Mouse (Mus musculus): ENCODE results near the gene Sh2b3. TPM values are rescaled to one million over a fixed set of nuclear protein-coding genes. Genes with fewer than 3 reads are reported as not detected.
A peak's percentile ranks its signal among the peaks of the same experiment; 100 is the strongest.

Gene Sh2b3
- polyA plus RNA-seq, 1 experiment from 2014 or later = 6.1 TPM

GRCm38 (mm10) chr5:121832376-121833155, 4.9 kb downstream of the Sh2b3 start:
- peaks cover 14% of the 10 kb centered on the region for H3K36me3 ChIP-seq (ENCODE audit: control insufficient read depth, insufficient read depth)
- ATAC-seq (ENCODE audit: low read depth) = no peak
- 65% methylated on average over 6 of the region's 6 CpGs for WGBS (ENCODE audit: insufficient replicate concordance)
- no peaks in the 10 kb centered on the region for H3K9me3 ChIP-seq (replicated peaks; ENCODE audit: control insufficient read depth, low read length)
- H3K4me3 ChIP-seq (ENCODE audit: low read depth, low read length) = no peak overlapping the region
- peaks cover 47% of the 10 kb centered on the region for H3K4me1 ChIP-seq (ENCODE audit: control insufficient read depth, low read depth, low read length)
- H3K4me2 ChIP-seq (ENCODE audit: low read depth, low read length) = 0 out of 2 replicates have a peak overlapping the region, but pooled peaks have one; percentile 21
- no peak overlapping the region for H3K27ac ChIP-seq (ENCODE audit: low read length)
- no peak overlapping the region for H3K9ac ChIP-seq (ENCODE audit: low read depth, low read length)
- H3K27me3 ChIP-seq (ENCODE audit: control insufficient read depth, insufficient read depth, low read depth, low read length) = 0 out of 2 replicates have a peak, but pooled peaks cover 2% of the 10 kb centered on the region

- WGBS (ENCODE audit: insufficient replicate concordance) = 76% methylated on average over 6 of the region's 6 CpGs
- Histone ChIP-seq H3K9ac (ENCODE audit: low read depth, low read length) (no peak overlapping the region), H3K4me2 (ENCODE audit: low read depth, low read length) (no peak overlapping the region), H3K4me1 (ENCODE audit: control insufficient read depth, low read depth, low read length) (peaks cover 35% of the 10 kb centered on the region), H3K9me3 (replicated peaks; ENCODE audit: control insufficient read depth, low read length) (no peaks in the 10 kb centered on the region), H3K4me3 (ENCODE audit: low read depth, low read length) (no peak overlapping the region), H3K27ac (ENCODE audit: low read length) (no peak overlapping the region), H3K36me3 (ENCODE audit: control insufficient read depth, insufficient read depth) (peaks cover 19% of the 10 kb centered on the region), H3K27me3 (ENCODE audit: control insufficient read depth, insufficient read depth, low read depth, low read length) (no peaks in the 10 kb centered on the region)
- ATAC-seq (ENCODE audit: low read depth) = no peak
Observed at GRCm38 (mm10) chr5:121831002-121831601, 6.3 kb downstream of the Sh2b3 start.

GRCm38 (mm10) chr5:121828491-121829432, 8.7 kb downstream of the Sh2b3 start:
- no peak overlapping the region for H3K4me3 ChIP-seq (ENCODE audit: low read depth, low read length)
- no peak for ATAC-seq (ENCODE audit: low read depth)
- H3K36me3 ChIP-seq (ENCODE audit: control insufficient read depth, insufficient read depth) = peaks cover 19% of the 10 kb centered on the region
- H3K9me3 ChIP-seq (replicated peaks; ENCODE audit: control insufficient read depth, low read length) = no peaks in the 10 kb centered on the region
- 77% methylated on average over 79 of the region's 82 CpGs for WGBS (ENCODE audit: insufficient replicate concordance)
- no peak overlapping the region for H3K27ac ChIP-seq (ENCODE audit: low read length)
- no peaks in the 10 kb centered on the region for H3K27me3 ChIP-seq (ENCODE audit: control insufficient read depth, insufficient read depth, low read depth, low read length)
- H3K4me2 ChIP-seq (ENCODE audit: low read depth, low read length) = no peak overlapping the region
- peaks cover 18% of the 10 kb centered on the region for H3K4me1 ChIP-seq (ENCODE audit: control insufficient read depth, low read depth, low read length)
- no peak overlapping the region for H3K9ac ChIP-seq (ENCODE audit: low read depth, low read length)

GRCm38 (mm10) chr5:121827876-121828275, 9.6 kb downstream of the Sh2b3 start:
- Histone ChIP-seq H3K36me3 (ENCODE audit: control insufficient read depth, insufficient read depth) (peaks cover 19% of the 10 kb centered on the region), H3K4me1 (ENCODE audit: control insufficient read depth, low read depth, low read length) (peaks cover 14% of the 10 kb centered on the region), H3K9me3 (replicated peaks; ENCODE audit: control insufficient read depth, low read length) (no peaks in the 10 kb centered on the region), H3K27ac (ENCODE audit: low read length) (no peak overlapping the region), H3K27me3 (ENCODE audit: control insufficient read depth, insufficient read depth, low read depth, low read length) (no peaks in the 10 kb centered on the region), H3K9ac (ENCODE audit: low read depth, low read length) (no peak overlapping the region), H3K4me2 (ENCODE audit: low read depth, low read length) (no peak overlapping the region), H3K4me3 (ENCODE audit: low read depth, low read length) (no peak overlapping the region)
- 74% methylated on average over 4 of the region's 4 CpGs for WGBS (ENCODE audit: insufficient replicate concordance)
- ATAC-seq (ENCODE audit: low read depth) = no peak

- Histone ChIP-seq H3K9me3 (replicated peaks; ENCODE audit: control insufficient read depth, low read length) (no peaks in the 10 kb centered on the region), H3K4me1 (ENCODE audit: control insufficient read depth, low read depth, low read length) (peaks cover 11% of the 10 kb centered on the region), H3K27me3 (ENCODE audit: control insufficient read depth, insufficient read depth, low read depth, low read length) (no peaks in the 10 kb centered on the region), H3K36me3 (ENCODE audit: control insufficient read depth, insufficient read depth) (peaks cover 19% of the 10 kb centered on the region), H3K9ac (ENCODE audit: low read depth, low read length) (no peak overlapping the region), H3K27ac (ENCODE audit: low read length) (no peak overlapping the region), H3K4me2 (ENCODE audit: low read depth, low read length) (no peak overlapping the region), H3K4me3 (ENCODE audit: low read depth, low read length) (no peak overlapping the region)
- 65% methylated on average over 3 of the region's 3 CpGs for WGBS (ENCODE audit: insufficient replicate concordance)
- ATAC-seq (ENCODE audit: low read depth) = no peak
Observed at GRCm38 (mm10) chr5:121825606-121826005, 11.8 kb downstream of the Sh2b3 start.

GRCm38 (mm10) chr5:121824121-121824520, 13.3 kb downstream of the Sh2b3 start:
- ATAC-seq (ENCODE audit: low read depth) = peak; percentile 48
- Histone ChIP-seq H3K27ac (ENCODE audit: low read length) (peak overlapping the region; percentile 55; the same call in 1 of the 2 replicates), H3K9ac (ENCODE audit: low read depth, low read length) (no peak overlapping the region), H3K4me1 (ENCODE audit: control insufficient read depth, low read depth, low read length) (peaks cover 11% of the 10 kb centered on the region), H3K36me3 (ENCODE audit: control insufficient read depth, insufficient read depth) (peaks cover 19% of the 10 kb centered on the region), H3K27me3 (ENCODE audit: control insufficient read depth, insufficient read depth, low read depth, low read length) (no peaks in the 10 kb centered on the region), H3K9me3 (replicated peaks; ENCODE audit: control insufficient read depth, low read length) (no peaks in the 10 kb centered on the region), H3K4me2 (ENCODE audit: low read depth, low read length) (no peak overlapping the region), H3K4me3 (ENCODE audit: low read depth, low read length) (no peak overlapping the region)
- WGBS (ENCODE audit: insufficient replicate concordance) = 52% methylated on average over 4 of the region's 4 CpGs

GRCm38 (mm10) chr5:121823668-121824067, 13.8 kb downstream of the Sh2b3 start:
- 90% methylated on average over 1 of the region's 1 CpGs for WGBS (ENCODE audit: insufficient replicate concordance)

GRCm38 (mm10) chr5:121822786-121823505, 14.5 kb downstream of the Sh2b3 start:
- no peak overlapping the region for H3K9ac ChIP-seq (ENCODE audit: low read depth, low read length)
- no peak overlapping the region for H3K4me2 ChIP-seq (ENCODE audit: low read depth, low read length)
- peaks cover 11% of the 10 kb centered on the region for H3K4me1 ChIP-seq (ENCODE audit: control insufficient read depth, low read depth, low read length)
- no peak overlapping the region for H3K27ac ChIP-seq (ENCODE audit: low read length)
- H3K36me3 ChIP-seq (ENCODE audit: control insufficient read depth, insufficient read depth) = peaks cover 18% of the 10 kb centered on the region
- no peaks in the 10 kb centered on the region for H3K9me3 ChIP-seq (replicated peaks; ENCODE audit: control insufficient read depth, low read length)
- no peak for ATAC-seq (ENCODE audit: low read depth)
- H3K4me3 ChIP-seq (ENCODE audit: low read depth, low read length) = no peak overlapping the region
- H3K27me3 ChIP-seq (ENCODE audit: control insufficient read depth, insufficient read depth, low read depth, low read length) = no peaks in the 10 kb centered on the region
- WGBS (ENCODE audit: insufficient replicate concordance) = 70% methylated on average over 7 of the region's 7 CpGs

More at GRCm38 (mm10) chr5:121823668-121824067, 13.8 kb downstream of the Sh2b3 start:
- peaks cover 11% of the 10 kb centered on the region for H3K4me1 ChIP-seq (ENCODE audit: control insufficient read depth, low read depth, low read length)
- no peak overlapping the region for H3K27ac ChIP-seq (ENCODE audit: low read length)
- no peaks in the 10 kb centered on the region for H3K27me3 ChIP-seq (ENCODE audit: control insufficient read depth, insufficient read depth, low read depth, low read length)
- H3K9me3 ChIP-seq (replicated peaks; ENCODE audit: control insufficient read depth, low read length) = no peaks in the 10 kb centered on the region
- no peak overlapping the region for H3K4me2 ChIP-seq (ENCODE audit: low read depth, low read length)
- H3K36me3 ChIP-seq (ENCODE audit: control insufficient read depth, insufficient read depth) = peaks cover 18% of the 10 kb centered on the region
- no peak for ATAC-seq (ENCODE audit: low read depth)
- H3K4me3 ChIP-seq (ENCODE audit: low read depth, low read length) = no peak overlapping the region
- no peak overlapping the region for H3K9ac ChIP-seq (ENCODE audit: low read depth, low read length)
